Mouse (Mus musculus) heart, postnatal 0 days (tissue): ENCODE measurements at regions not wholly inside any gene's neighbourhood (a gene's known extent, or its start where the extent isn't known, plus 50 kb on each side); places are given as distances from the start of the nearest gene placed in this dataset.

ENCODE experiments used
- CTCF ChIP-seq: IDR thresholded peaks from 2 replicates; pipeline ENCODE4 v1.5.1; 2016; ENCODE audit warnings: antibody characterized with exemption, control low read depth, low read depth
- EP300 ChIP-seq: IDR thresholded peaks from 2 replicates; pipeline ENCODE4 v1.6.1; 2016; ENCODE audit warnings: antibody characterized with exemption, low read depth

DNA sequence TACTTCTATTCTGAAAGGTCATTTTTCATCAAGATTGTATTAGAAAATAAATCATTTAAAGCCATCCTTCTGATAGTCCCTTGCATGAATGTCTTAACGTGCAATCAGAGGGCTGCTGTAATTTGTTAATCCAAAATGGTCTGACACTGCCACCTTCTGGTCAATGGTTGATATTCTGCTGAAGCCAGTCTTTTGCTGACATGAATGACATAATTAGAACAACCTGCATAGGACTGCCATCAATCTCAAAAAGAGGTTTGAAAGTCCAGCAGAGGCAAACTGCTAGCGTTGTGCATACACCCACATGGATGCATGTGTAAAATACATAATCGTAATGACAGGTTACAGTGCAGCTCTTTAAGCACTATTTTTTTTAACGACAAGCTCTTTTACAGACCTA, 68.1 kb upstream of the Tyrp1 start:
- peak; percentile 76 for TF ChIP-seq CTCF
- TF ChIP-seq EP300: no peak
